Mouse (Mus musculus): ENCODE data around the gene Echs1. TPM values are rescaled to one million over a fixed set of nuclear protein-coding genes. Genes with fewer than 3 reads are reported as not detected.
"Not testable (repeated sequence)": the region's sequence is repeated elsewhere in the genome, so short reads cannot be mapped to it uniquely, and the experiment has no call there.

Gene Echs1
- polyA plus RNA-seq (2015; fragmentation: Nextera tagmentation; extraction: Ambion mirVana), result 95.0 and 102 TPM in 2 replicates

DNA sequence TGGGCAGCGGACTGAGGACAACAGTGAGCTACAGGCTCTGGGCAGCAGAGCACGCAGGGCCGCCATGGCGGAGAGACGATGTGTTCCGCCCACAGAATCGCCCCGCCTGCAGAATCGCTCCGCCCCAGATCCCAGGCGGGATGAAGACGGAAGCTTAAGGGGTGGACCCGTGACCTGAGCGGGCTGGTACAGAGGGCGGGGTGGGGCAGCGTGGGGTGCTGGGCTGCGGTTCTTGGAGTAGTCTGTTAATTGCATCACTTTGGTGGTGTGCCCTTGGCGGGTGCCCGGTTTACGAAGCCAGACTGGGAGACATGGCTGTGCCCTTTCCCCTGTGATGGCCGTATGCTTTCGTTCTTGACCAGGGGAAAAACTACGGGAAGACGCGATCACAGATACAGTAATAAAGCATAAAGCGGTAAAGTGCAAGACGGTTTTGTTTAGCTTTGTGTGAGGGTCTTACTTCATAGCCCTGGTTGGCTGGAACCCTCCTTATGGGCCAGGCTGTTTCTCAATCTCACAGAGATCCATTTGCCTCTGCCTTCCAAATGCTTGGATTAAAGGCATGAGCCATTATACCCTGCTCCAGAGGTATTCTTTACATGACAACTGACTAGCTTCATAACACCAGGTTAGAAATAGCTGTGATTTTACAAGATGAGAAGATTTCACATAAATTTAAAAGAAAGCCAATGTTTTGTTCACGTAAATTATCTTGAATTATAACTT, at the start of gene Echs1:
Echs1 (minus strand) TSS at position 148 of the 726 bp plus-strand sequence.
- DNase-seq (ENCODE audit: low spot score), result peak; percentile 80

DNA sequence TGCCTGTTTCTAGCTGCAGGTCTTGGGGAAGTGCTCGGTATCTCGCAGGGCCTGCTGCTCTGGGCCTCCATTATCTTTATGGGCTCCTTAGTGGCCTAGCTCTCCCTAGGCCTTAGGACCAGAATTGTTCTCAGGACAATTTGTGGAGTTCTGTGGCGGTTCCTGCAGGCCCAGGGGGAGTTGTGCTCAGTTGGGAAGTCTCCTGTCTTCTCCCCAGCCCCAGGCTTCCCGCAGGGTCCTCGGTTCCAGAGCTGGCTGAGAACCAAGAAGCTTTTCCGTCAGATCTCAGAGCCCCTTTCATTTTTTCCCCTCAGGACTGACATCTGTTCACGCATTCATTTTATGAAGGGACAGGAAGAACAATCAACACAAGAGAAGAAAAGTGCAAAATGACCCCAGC, 48.4 kb upstream of the Echs1 start, which contains the start of gene Olfr522:
Olfr522 (minus strand) TSS at position 101 of the 400 bp plus-strand sequence.
- DNase-seq (ENCODE audit: low spot score), result no peak

DNA sequence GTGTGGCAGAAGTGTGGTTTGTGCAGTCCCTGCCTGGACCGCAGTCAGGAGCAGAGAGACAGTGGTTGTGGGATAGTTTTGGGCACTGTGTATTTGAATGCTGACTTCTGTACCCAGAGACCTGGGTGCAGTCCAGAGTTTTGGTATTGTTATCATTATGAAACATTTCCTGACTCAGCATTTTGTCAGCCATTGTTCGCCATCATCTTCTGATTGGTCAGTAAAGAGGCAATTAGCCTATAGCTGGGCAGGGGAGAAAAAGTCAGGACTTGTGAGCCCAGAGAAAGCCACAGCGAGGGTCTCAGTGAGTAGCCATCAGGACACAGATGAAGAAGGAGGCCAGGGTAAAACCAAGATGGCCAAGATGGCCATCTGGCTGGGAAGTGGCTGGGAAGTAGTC, 44.1 kb upstream of the Echs1 start:
- DNase-seq (ENCODE audit: low spot score), result no peak

DNA sequence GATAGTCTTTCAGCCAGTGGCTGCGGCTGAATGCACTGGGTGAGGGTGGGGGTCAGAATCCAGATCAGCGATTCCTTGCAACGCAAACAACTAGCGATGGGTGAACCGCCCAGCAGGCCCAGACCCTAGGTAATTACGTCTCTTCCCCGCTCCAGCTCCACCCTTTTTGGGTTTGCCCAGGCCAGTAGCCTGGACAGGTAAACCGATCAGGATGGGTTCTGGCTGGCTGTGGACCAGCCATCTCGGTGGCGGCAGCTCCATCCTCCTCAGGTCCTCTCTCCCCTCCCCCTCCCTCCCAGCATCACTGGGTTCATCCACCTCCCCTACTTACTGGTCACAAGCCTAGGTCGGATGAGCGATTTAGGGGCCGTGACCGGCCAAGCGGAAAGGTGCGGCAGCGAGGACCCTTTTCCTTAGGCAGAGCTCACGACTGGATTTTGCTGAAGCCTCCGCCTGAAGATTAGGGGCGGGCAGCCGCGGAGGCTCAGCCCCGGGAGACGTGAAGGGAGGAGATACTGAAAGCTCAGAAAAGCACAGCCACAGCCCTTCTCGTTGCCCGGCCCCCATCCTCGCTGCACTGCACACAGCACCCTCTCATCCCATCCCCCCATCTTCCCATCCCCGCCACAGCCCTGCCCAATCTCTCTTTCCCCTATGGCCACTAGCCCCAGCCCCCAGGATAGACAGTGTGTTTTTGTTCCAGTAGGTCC, 38.1 kb upstream of the Echs1 start, which contains the start of gene Sprn:
Sprn (minus strand) TSS at position 660 of the 710 bp plus-strand sequence.
- DNase-seq (ENCODE audit: low spot score), result no peak

DNA sequence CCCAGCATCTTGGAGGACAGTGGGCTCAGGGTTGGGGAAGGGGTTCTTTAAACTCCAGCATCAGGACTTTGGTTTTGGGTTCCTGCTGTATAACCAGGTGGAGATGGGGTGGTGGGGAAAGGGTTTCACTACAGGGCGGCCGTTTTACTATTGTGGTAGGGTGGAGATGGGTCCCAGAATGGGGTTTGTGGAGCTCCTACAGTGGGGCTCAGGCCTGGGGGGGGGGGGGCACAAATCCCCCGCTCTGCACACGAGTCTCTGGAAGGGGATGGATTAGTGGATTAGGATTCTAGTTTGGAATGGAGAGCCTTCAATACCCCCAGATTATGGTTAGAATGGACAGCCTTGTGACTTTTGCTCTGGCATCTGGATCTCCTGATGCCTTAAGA, 37.5 kb upstream of the Echs1 start:
- DNase-seq (ENCODE audit: low spot score), result no peak

DNA sequence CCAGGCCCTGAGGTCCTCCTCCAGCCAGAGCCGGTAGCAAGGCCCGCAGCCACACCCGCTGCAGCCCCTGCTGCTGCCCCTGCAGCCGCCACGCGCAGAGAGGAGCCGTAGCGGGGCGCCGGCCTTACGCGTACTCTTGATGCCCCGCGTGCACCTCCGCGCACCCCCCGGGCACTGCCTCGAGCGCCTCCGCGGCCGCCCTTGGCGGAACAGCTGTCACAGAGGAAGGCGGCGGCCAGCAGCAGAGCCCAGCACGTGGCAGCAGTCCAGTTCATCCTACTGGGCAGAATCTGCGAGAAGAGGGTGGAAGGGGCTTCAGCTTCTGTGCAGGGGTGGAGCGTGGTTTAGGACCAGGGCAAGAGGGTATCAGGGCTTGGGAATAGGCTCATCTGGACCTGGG, 37.1 kb upstream of the Echs1 start:
- no peak for DNase-seq (ENCODE audit: low spot score)

DNA sequence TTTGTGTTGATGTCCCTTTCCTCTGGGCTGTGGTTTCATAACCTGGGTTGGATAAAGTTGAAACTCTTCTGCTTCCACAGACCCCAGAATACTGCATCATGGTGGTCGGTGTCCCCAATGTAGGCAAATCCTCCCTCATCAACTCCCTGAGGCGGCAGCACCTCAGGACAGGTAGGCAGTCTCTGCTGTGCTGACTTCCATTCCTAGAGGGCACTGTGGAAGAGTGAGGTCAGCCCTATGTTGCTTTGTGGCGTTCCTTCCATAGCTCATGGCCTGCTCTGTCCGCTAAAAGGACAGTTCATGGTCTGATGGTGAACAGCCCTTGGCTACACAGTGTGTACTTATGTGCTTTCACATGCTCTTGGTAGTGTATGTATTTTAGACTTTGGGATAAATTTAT, 28.3 kb upstream of the Echs1 start:
- no peak for DNase-seq (ENCODE audit: low spot score)

DNA sequence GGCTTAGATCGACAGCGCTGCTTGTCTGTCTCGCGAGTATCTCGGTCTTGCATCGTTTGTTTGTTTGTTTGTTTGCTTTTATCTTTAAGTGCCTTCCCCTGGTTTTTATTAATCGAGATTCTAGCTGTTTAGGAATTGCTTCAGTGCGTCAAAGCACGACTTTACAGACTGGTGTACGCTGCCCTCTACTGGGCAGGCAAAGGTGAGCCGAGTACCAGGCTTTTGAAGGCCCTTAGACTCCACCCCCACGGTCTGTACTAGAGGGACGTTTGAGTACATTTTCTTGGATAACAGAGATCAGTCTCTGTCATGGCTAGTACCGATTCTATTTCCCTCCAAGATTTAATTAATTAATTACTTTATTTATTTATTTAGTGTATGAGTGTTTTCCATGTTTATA, 25.1 kb upstream of the Echs1 start:
- peak; percentile 73 for DNase-seq (ENCODE audit: low spot score)

DNA sequence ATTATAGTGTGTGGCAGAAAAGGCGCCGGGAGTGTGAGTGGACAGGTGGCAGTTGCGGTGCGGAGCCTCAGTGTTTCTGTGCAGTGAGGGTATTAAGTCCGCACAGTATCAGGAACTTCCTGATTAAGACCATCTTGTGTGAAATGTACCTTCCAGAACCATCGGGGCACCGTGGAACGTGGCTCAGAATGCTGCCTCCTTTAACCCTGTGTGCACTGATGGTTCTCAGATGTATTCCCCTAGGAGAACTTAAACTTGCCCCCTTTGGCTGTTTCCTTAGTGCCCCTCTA, 21.7 kb upstream of the Echs1 start:
- DNase-seq (ENCODE audit: low spot score), result no peak

DNA sequence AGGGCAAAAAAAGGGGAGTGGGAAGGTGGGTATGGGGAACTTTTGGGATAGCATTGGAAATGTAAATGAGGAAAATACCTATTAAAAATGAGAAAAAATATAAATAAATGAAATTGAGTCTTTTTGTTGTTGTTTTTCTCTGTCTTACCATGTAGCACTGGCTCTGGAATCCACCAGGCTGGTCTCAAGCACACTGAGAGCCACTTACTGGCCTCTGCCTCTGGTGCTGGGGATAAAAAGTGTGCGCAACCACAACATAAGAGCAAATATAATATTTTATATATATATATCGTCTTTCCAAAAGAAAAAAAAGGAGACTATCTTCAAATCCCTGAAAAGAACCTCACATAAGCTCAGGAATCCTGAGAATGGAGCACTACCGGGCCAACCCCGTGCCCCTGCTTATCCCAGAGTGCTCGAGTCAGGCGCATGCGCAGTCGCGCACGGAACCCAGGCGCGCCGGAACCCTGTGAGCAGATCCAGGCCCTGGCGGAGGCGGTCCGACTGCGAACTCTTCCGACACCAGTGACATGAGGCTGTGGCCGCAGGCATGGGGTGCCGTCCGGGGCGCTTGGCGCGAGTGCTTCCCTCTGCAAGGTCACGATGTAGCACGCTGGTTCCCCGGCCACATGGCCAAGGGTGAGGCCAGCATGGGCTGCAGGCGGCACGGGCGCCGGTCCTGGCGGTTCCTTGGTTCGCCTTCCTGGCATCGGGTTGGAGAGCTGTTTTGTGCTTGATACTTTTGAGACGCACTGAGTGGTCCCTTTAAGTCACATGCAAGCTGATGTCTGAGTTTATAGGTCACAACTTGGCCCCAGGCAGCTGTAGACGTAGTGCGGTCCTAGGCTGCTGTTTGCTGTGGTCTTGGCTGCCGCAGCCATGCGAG, 21.1 kb upstream of the Echs1 start, which contains the start of gene Mtg1:
Mtg1 (plus strand) TSS at position 430 of the 886 bp plus-strand sequence.
- peak; percentile 96 for DNase-seq (ENCODE audit: low spot score)

DNA sequence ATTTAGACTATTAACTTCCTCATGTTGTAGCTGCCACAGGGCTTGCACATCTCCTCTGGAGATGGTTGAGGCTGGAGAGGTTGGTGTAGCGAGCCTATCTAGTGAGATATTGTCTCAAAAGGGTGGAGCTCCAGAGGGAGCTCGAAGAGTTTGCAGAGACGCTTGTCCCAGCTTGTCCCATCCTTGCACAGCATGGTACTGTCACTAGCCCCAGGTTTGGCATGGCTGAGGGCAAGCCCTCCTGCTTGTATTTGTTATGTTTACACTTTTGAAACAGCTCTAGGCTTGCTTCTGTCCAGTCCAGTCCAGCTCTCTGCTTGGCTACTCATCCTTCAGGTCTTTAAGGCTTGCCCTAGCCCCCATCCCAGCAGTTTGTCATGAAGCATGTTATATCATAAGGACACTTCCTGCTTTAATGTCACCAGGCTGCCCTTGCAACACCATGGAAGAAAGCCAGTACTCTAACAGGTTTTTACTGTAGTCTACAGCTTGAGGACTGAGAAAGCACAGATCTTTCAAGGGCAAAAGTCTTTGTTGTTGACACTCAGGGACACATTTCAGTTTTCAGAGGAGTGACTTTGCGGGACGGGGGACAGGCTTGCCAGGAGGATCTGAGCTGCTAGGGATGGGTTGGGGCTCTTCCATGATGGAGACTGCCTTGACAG, 19.0 kb upstream of the Echs1 start:
- no peak for DNase-seq (ENCODE audit: low spot score)

DNA sequence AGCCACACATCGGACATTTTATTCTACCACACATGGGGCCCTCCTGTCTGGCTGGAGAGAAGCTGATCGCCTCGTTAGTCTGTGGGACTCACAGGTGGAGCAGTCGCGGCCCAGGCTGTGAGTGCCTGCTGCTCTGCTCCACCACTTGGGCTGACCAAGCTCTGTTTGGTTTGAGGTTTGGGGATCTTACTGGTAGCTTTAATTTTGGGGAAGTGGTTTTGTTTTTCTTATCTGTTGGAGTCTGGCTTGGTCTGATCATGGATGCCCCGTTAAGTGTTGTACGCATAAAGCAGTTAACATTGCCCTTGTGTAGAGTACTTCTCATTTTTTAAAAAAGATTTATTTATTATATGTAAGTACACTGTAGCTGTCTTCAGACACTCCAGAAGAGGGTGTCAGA, 17.8 kb upstream of the Echs1 start:
- not testable (repeated sequence) for DNase-seq (ENCODE audit: low spot score)

DNA sequence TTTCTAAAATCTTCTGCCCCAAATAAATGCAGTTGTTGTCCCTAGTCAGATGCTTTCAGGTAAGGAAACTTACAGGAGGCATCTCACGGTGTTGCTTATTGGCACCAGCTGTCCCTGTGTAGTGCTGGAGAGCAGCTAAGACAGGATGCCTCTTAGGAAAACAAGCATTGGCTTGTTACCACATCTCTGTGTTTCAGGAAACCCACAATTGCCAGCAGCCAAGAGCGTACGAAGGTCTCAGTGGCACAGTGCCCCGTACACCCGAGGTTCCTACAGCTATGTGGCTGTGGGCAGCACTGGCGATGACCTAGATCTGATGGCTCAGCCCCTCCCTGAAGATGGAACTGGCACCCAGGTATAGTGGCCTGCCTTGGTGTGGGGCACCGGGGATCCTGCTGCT, 15.9 kb upstream of the Echs1 start:
- DNase-seq (ENCODE audit: low spot score), result not testable (repeated sequence)

DNA sequence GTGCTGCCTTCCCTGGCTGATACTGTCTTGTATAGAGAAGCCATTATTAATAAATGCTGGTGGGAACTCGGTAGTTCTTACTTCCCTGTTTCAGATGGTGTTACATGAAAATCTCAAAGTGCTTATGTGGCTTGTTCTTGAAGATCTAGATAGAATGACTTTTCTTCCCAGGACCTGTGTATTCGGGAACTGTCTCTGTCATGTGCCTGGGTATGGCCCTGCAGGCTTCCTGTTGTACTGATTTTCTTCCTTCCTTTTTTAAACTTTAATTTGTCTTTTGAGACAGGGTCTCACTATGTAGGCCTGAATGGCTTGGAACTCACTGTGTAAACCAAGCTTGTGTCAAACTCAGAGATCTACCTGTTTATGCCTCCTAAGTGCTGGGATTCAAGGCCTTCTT, 11.6 kb upstream of the Echs1 start:
- DNase-seq (ENCODE audit: low spot score), result no peak

DNA sequence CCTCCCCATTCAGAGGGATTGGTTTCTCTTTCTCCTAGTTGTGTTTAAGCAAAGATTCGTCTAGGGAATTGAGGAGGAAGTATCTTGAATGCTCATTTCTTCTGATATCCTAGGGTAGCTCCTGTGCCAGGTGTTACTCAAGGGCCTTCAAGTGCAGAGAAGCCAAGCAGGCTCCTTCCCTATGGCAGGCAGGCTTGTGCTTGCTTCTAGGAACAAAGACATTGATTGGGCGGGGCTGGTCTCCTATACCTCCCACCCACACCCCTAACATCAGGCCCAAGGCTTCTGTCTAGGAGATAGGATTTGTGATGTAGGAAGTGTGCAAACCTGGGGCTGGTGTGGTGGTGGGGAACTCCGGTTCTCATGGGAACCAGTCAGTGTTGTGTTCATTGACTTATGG, 10.7 kb upstream of the Echs1 start:
- no peak for DNase-seq (ENCODE audit: low spot score)

DNA sequence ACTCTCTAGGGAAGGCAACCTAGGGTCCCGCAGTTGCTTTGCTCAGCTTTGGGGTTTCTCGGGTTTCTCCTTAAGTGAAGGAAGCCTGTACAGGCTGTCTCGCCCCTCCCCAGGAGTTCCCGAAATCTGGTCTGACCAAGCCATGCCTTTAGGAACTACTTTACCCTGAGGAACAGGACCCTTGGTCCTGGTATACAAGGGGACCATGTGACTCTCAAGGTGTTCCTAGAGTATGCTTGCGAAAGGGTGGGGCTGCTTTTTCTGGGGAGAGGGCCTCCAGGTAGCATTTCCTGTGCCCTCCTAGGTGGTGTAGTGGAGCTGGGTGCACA, 9.7 kb upstream of the Echs1 start:
- DNase-seq (ENCODE audit: low spot score), result no peak

DNA sequence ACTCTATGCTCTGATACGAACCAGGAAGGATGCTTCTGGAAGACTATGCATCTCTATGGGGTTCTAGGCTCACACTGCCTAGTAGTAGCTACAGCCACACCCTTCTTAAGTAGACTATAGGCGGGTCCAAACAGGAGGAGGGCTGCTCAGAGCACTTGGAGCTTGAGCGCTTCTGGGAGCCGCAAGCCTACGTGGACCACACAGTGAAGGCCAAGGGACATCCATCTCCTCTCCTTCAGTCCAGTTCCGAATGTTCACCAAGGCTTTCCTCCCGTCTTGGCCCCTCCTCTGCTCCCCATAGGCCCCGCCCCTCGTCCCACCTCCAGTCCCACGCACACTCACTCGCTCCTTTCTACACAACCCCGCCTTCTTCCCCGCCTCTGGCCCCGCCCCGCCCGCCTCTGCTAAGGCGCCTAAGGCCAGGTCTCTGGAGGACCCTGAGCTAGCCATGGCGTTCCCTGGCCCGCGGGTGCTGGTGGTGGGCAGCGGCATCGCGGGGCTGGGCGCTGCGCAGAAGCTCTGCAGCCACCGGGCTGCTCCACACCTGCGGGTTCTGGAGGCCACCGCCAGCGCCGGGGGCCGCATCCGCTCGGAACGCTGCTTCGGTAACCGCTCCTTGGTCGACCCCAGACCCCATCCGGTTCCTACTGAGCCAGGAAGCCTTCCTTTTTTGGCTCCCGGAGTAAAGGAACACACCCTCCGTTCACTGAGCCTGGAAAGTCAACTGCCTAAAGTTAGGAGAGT, 9.2 kb upstream of the Echs1 start:
- DNase-seq (ENCODE audit: low spot score), result peak; percentile 87

DNA sequence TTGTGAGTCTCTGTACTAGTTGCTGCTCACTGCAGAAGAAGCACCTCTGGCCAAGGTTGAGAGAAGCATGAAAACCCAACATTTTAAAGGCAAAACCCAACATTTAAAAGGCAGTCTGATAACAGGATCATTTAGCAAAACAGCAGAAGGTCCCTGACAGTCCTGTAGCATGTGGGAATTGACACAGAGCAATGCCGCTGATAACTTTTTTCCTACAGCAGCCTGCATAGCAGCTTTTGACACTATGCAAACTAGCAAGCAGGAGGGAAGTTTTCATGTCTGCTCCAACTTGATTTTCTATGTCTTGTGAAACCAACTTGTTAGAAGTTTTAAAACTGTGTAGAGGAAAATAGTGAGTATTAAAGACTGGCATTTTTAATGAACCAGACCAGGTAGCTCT, 8.1 kb upstream of the Echs1 start:
- DNase-seq (ENCODE audit: low spot score), result no peak

DNA sequence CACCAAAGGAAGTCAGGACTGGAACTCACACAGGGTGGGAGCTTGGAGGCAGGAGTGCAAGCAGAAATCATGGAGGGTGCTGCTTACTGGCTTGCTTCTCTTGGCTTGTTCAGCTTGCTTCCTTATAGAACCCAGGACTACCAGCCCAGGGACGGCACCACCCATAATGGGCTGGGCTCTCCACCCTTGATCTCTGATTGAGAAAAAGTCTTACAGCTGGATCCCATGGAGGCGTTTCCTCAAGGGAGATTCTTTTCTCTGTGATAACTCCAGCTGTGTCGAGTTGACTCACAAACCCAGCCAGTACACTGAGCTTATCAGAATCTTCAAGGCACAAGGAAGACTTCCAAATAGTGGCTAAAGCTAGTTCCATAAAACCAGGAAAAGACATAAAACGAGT, 6.5 kb upstream of the Echs1 start:
- DNase-seq (ENCODE audit: low spot score), result no peak

DNA sequence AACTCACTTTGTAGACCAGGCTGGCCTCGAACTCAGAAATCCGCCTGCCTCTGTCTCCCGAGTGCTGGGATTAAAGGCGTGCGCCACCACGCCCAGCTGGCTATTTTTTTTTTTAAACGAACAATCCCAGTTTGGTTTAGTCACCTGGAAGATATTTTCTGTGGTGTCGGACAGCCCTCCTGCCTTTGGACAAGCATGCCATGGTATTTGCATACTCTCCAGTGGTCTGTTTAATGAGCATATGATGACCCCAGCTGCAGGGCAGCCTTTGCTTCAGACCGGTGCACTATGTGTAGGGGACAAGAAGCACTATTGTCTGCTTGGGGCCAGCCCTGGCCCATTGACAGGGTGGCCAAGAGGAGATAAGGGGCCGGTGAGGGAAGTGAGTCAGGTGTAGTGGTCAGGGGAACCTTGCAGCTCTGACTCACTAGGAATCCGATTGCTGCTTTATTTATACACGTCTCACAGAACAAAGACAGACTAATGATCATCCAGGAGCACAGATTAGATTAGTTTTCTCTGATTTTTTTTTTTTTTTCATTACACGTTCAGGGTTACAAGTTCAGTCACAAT, 5.1 kb upstream of the Echs1 start:
- no peak for DNase-seq (ENCODE audit: low spot score)
